8 mouse cellular contexts compared by ENCODE assay signal in genomic region chr9:75197297-75197696, GRCm38 (mm10). TPM values are rescaled to one million over a fixed set of nuclear protein-coding genes. Genes with fewer than 3 reads are reported as not detected.
DNase-seq lines count a peak whose midpoint lies in the region; ATAC-seq and TF ChIP-seq lines count a peak whose summit lies in the region.

No protein-coding gene starts in this region.

- no peak overlapping the region for H3K9ac ChIP-seq in heart, adult 2 months (ENCODE audit: low read depth, low read length)
- H3K9ac ChIP-seq in hindbrain, embryonic 13.5 days = no peak overlapping the region
- no peak overlapping the region for H3K9ac ChIP-seq in midbrain, embryonic 14.5 days (replicated peaks; ENCODE audit: low read length)

- ATAC-seq in hindbrain, embryonic 13.5 days (ENCODE audit: low FRiP score) = no peak
- no peak; the same call in 1 of the 2 replicates for ATAC-seq in midbrain, embryonic 14.5 days (ENCODE audit: low FRiP score, low TSS enrichment)

- no peak for TF ChIP-seq POLR2A in heart, adult 2 months (IDR thresholded peaks at IDR 0.05; ENCODE audit: insufficient read depth, low read depth, low read length)

- 64% methylated on average over 6 of the region's 6 CpGs for WGBS in heart, adult 2 months
- 52% methylated on average over 6 of the region's 6 CpGs for WGBS in hindbrain, embryonic 13.5 days
- WGBS in midbrain, embryonic 14.5 days = 39% methylated on average over 6 of the region's 6 CpGs

- TF ChIP-seq CTCF in heart, adult 2 months (IDR thresholded peaks at IDR 0.05) = peak; percentile 58

- no peaks in the 10 kb centered on the region for H3K27me3 ChIP-seq in heart, adult 2 months (ENCODE audit: control insufficient read depth, insufficient read depth, low read length)
- no peaks in the 10 kb centered on the region for H3K27me3 ChIP-seq in hindbrain, embryonic 13.5 days
- no peaks in the 10 kb centered on the region for H3K27me3 ChIP-seq in midbrain, embryonic 14.5 days (ENCODE audit: control insufficient read depth, insufficient read depth, low read length)

- no peak for TF ChIP-seq EP300 in heart, adult 2 months (IDR thresholded peaks at IDR 0.05; ENCODE audit: insufficient read depth, low read depth, low read length)

- H3K27ac ChIP-seq in heart, adult 2 months = no peak overlapping the region
- peak overlapping the region; percentile 60; the same call in 1 of the 2 replicates for H3K27ac ChIP-seq in hindbrain, embryonic 13.5 days
- no peak overlapping the region; the same call in 1 of the 2 replicates for H3K27ac ChIP-seq in midbrain, embryonic 14.5 days (replicated peaks; ENCODE audit: low read depth, low read length)

- H3K36me3 ChIP-seq in heart, adult 2 months (ENCODE audit: control insufficient read depth, insufficient read depth, low read length) = no peaks in the 10 kb centered on the region
- peaks cover 51% of the 10 kb centered on the region for H3K36me3 ChIP-seq in hindbrain, embryonic 13.5 days
- H3K36me3 ChIP-seq in midbrain, embryonic 14.5 days (ENCODE audit: control insufficient read depth, insufficient read depth, low read length) = peaks cover 73% of the 10 kb centered on the region

- H3K79me2 ChIP-seq in heart, adult 2 months (replicated peaks; ENCODE audit: control insufficient read depth, insufficient read depth, low read length) = no peaks in the 10 kb centered on the region

- intact Hi-C loops in heart, adult 2 months (cut with DNase I) = loop anchor here (5.0 kb wide), 2 partner anchors 150 to 290 kb away; no protein-coding TSS in a partner anchor
- intact Hi-C loops in heart, postnatal 36 days (cut with DNase I) = loop anchor here (5.0 kb wide), 1 partner anchor 145 kb away; no protein-coding TSS in a partner anchor

- DNase-seq in heart, adult 2 months = peak in 1 of 2 experiments; percentile 9
- no peak for DNase-seq in heart, postnatal 36 days
- peak; percentile 11 for DNase-seq in spleen, postnatal 36 days (ENCODE audit: low spot score in 2 of 2)
- no peak for DNase-seq in spleen, adult 18-20 months
- peak; percentile 88 for DNase-seq in cerebellum, adult 9-11 months
- DNase-seq in midbrain, embryonic 14.5 days = peak; percentile 72
- DNase-seq in gastrocnemius, postnatal 4 days (ENCODE audit: low spot score in 2 of 2) = no peak

- no peaks in the 10 kb centered on the region for H3K9me3 ChIP-seq in hindbrain, embryonic 13.5 days
- no peaks in the 10 kb centered on the region for H3K9me3 ChIP-seq in midbrain, embryonic 14.5 days (ENCODE audit: control insufficient read depth, low read length)

- H3K4me3 ChIP-seq in heart, adult 2 months = no peak overlapping the region
- H3K4me3 ChIP-seq in hindbrain, embryonic 13.5 days = no peak overlapping the region
- no peak overlapping the region for H3K4me3 ChIP-seq in midbrain, embryonic 14.5 days (replicated peaks; ENCODE audit: low read depth, low read length)

- no peaks in the 10 kb centered on the region for H3K4me1 ChIP-seq in heart, adult 2 months (ENCODE audit: control insufficient read depth, insufficient read depth, low read length)
- no peaks in the 10 kb centered on the region; the same call in 1 of the 2 replicates for H3K4me1 ChIP-seq in hindbrain, embryonic 13.5 days (replicated peaks)
- H3K4me1 ChIP-seq in midbrain, embryonic 14.5 days (ENCODE audit: control insufficient read depth, insufficient read depth, low read length) = no peaks in the 10 kb centered on the region

- H3K4me2 ChIP-seq in hindbrain, embryonic 13.5 days = no peak overlapping the region
- H3K4me2 ChIP-seq in midbrain, embryonic 14.5 days (ENCODE audit: low read length) = no peak overlapping the region

RNA-seq across cellular contexts. Expression of gene Myo5c, which starts 34.5 kb away (rescaled TPM):
- 1 to 10 TPM; 5.0 to 5.9 TPM for total RNA-seq in heart, adult 2 months (2021)
- 5.1 and 9.3 TPM in 2 replicates for polyA plus RNA-seq in heart, adult 2 months (2012; rRNA removed)
- total RNA-seq in heart, postnatal 36 days (2021) = 1 to 10 TPM; 5.2 to 6.7 TPM
- 0.36 and 0.42 TPM in 2 replicates for polyA plus RNA-seq in hindbrain, embryonic 13.5 days (2015; fragmentation: Nextera tagmentation; extraction: Ambion mirVana)
- polyA plus RNA-seq in midbrain, embryonic 14.5 days (2014; fragmentation: Nextera tagmentation; extraction: Ambion mirVana) = 0.64 and 0.72 TPM in 2 replicates
- 10 to 100 TPM in 1 of 2 experiments, 1 to 10 TPM in 1; 5.7 to 11.4 TPM for total RNA-seq in gastrocnemius, postnatal 4 days (2021)

Comparison
In these comparisons a context has a peak if more than half of its experiments do, and no peak if none do; other contexts are left out.
1. DNase-seq: peak in spleen, postnatal 36 days (2 of 2), cerebellum, adult 9-11 months (single experiment) and midbrain, embryonic 14.5 days (single experiment); none in heart, postnatal 36 days (0 of 2), spleen, adult 18-20 months (0 of 2) and gastrocnemius, postnatal 4 days (0 of 2).